ENCODE assay signal across 50 mouse cellular contexts in the genomic region with DNA sequence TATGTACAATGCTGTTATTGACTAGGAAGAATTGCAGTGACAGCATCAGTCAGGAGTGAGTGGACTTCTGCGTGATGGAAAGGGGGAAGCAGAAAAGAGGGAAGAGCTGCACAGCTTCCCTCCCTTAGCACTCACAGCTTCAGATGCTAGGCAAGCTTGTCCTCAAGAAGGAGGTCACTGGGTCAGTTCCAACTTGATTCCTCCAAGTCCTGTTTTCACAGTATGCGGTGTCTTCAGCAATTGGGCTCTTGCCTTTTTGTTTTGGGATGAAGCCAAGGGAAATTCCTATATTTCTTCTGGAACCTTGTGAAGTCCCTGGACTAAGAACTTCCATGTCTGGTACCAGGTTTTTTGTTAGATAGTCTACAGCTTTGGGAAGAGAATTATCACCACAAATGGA. TPM values are rescaled to one million over a fixed set of nuclear protein-coding genes. Genes with fewer than 3 reads are reported as not detected.
"Had no signal": no experiment of that assay in that cellular context is flagged by ENCODE, and none has a peak within 500 bp of the region (broad histone marks: within the 10 kb centered on the region; RNA-seq: fewer than 3 reads in every experiment).

No protein-coding gene starts in this region.

- H3K9ac ChIP-seq: heart, embryonic 12.5 days; heart, embryonic 13.5 days; heart, embryonic 15.5 days; hindbrain, embryonic 12.5 days; hindbrain, embryonic 13.5 days; hindbrain, embryonic 14.5 days; hindbrain, embryonic 15.5 days; intestine, embryonic 15.5 days; kidney, embryonic 15.5 days had no signal

- ATAC-seq: hindbrain, embryonic 16.5 days; hindbrain, postnatal 0 days; inflammation-experienced regulatory T-cells, adult 6 months; intestine, embryonic 15.5 days; intestine, embryonic 16.5 days; intestine, postnatal 0 days had no signal

- H3K9me3 ChIP-seq: heart, embryonic 12.5 days; heart, embryonic 13.5 days; heart, embryonic 15.5 days; hindbrain, embryonic 10.5 days; hindbrain, embryonic 12.5 days; hindbrain, embryonic 13.5 days; hindbrain, embryonic 15.5 days; intestine, embryonic 15.5 days; kidney, embryonic 15.5 days had no signal

- H3K36me3 ChIP-seq: heart, embryonic 12.5 days; heart, embryonic 13.5 days; heart, embryonic 15.5 days; hindbrain, embryonic 10.5 days; hindbrain, embryonic 12.5 days; hindbrain, embryonic 13.5 days; hindbrain, embryonic 15.5 days; intestine, embryonic 15.5 days; kidney, embryonic 15.5 days had no signal

- H3K4me3 ChIP-seq: heart, embryonic 12.5 days; heart, embryonic 13.5 days; heart, embryonic 15.5 days; hindbrain, embryonic 10.5 days; hindbrain, embryonic 12.5 days; hindbrain, embryonic 13.5 days; hindbrain, embryonic 15.5 days; intestine, embryonic 15.5 days; kidney, embryonic 15.5 days; layer of hippocampus, adult 2 months; left cerebral cortex, adult 2 months had no signal

- H3K4me1 ChIP-seq: heart, embryonic 12.5 days; heart, embryonic 13.5 days; heart, embryonic 15.5 days; hindbrain, embryonic 10.5 days; hindbrain, embryonic 12.5 days; hindbrain, embryonic 13.5 days; hindbrain, embryonic 15.5 days; intestine, embryonic 15.5 days; kidney, embryonic 15.5 days had no signal

- H3K27ac ChIP-seq: heart, embryonic 13.5 days; heart, embryonic 15.5 days; hindbrain, embryonic 10.5 days; hindbrain, embryonic 12.5 days; hindbrain, embryonic 13.5 days; hindbrain, embryonic 14.5 days; hindbrain, embryonic 15.5 days; hindbrain, postnatal 0 days; intestine, embryonic 15.5 days; kidney, embryonic 15.5 days; kidney, postnatal 0 days; layer of hippocampus, adult 2 months; left cerebral cortex, adult 2 months had no signal

- DNase-seq: heart, postnatal 36 days; heart, postnatal 4 days; kidney, adult 11 months; kidney, adult 18-20 months; kidney, adult 2 months; kidney, adult 8-10 months; kidney, adult 9 months; kidney, postnatal 10 days; kidney, postnatal 14 days; kidney, postnatal 25 days; kidney, postnatal 36 days; kidney, postnatal 4 days; layer of hippocampus, adult 9-11 months; layer of hippocampus, postnatal 36 days had no signal

- H3K27me3 ChIP-seq: heart, embryonic 12.5 days; heart, embryonic 13.5 days; heart, embryonic 15.5 days; hindbrain, embryonic 12.5 days; hindbrain, embryonic 13.5 days; hindbrain, embryonic 15.5 days; intestine, embryonic 15.5 days; kidney, embryonic 15.5 days had no signal

- H3K4me2 ChIP-seq: heart, embryonic 12.5 days; heart, embryonic 13.5 days; heart, embryonic 15.5 days; hindbrain, embryonic 12.5 days; hindbrain, embryonic 13.5 days; hindbrain, embryonic 14.5 days; hindbrain, embryonic 15.5 days; intestine, embryonic 15.5 days; kidney, embryonic 15.5 days had no signal

RNA-seq across cellular contexts. Expression of a gene that starts 4.6 kb away (rescaled TPM):
- total RNA-seq: heart, postnatal 14 days; heart, postnatal 25 days; heart, postnatal 36 days; heart, postnatal 4 days; hematopoietic stem cell, adult 5-6 weeks; layer of hippocampus, adult 18-20 months; layer of hippocampus, adult 2 months; layer of hippocampus, adult 8-10 months; layer of hippocampus, postnatal 10 days; layer of hippocampus, postnatal 14 days; layer of hippocampus, postnatal 25 days; layer of hippocampus, postnatal 36 days; left cerebral cortex, adult 18-20 months; left cerebral cortex, adult 2 months; left cerebral cortex, adult 8-10 months had no signal
- polyA plus RNA-seq: heart, embryonic 12.5 days; heart, embryonic 13.5 days; heart, embryonic 14.5 days; heart, embryonic 15.5 days; heart, embryonic 16.5 days; heart, postnatal 0 days; hindbrain, embryonic 10.5 days; hindbrain, embryonic 11.5 days; hindbrain, embryonic 12.5 days; hindbrain, embryonic 13.5 days; hindbrain, embryonic 14.5 days; hindbrain, embryonic 15.5 days; inflammation-experienced regulatory T-cells, adult 6 months; intestine, embryonic 14.5 days; intestine, embryonic 15.5 days; intestine, embryonic 16.5 days; intestine, postnatal 0 days; kidney, adult 2 months; kidney, embryonic 14.5 days; kidney, embryonic 15.5 days; kidney, embryonic 16.5 days; kidney, postnatal 0 days; large intestine, adult 2 months had no signal

RNA-seq across cellular contexts. Expression of a gene that starts 15.8 kb away (rescaled TPM):
- total RNA-seq: heart, postnatal 14 days; heart, postnatal 25 days; heart, postnatal 36 days; heart, postnatal 4 days; hematopoietic stem cell, adult 5-6 weeks; hindbrain, postnatal 0 days; layer of hippocampus, adult 18-20 months; layer of hippocampus, adult 2 months; layer of hippocampus, adult 8-10 months; layer of hippocampus, postnatal 10 days; layer of hippocampus, postnatal 14 days; layer of hippocampus, postnatal 25 days; layer of hippocampus, postnatal 36 days; left cerebral cortex, adult 18-20 months; left cerebral cortex, adult 2 months; left cerebral cortex, adult 8-10 months had no signal
- polyA plus RNA-seq: heart, embryonic 12.5 days; heart, embryonic 13.5 days; heart, embryonic 14.5 days; heart, embryonic 15.5 days; heart, embryonic 16.5 days; heart, postnatal 0 days; hindbrain, embryonic 10.5 days; hindbrain, embryonic 11.5 days; hindbrain, embryonic 12.5 days; hindbrain, embryonic 13.5 days; hindbrain, embryonic 14.5 days; hindbrain, embryonic 15.5 days; hindbrain, embryonic 16.5 days; hindbrain, postnatal 0 days; inflammation-experienced regulatory T-cells, adult 6 months; intestine, embryonic 14.5 days; intestine, embryonic 15.5 days; intestine, embryonic 16.5 days; intestine, postnatal 0 days; kidney, adult 2 months; kidney, embryonic 14.5 days; kidney, embryonic 15.5 days; kidney, embryonic 16.5 days; kidney, postnatal 0 days; large intestine, adult 2 months had no signal
